Mouse (Mus musculus) testis, adult 2 months (tissue): ENCODE results near the gene Srxn1.

Experiments
- CTCF ChIP-seq: fragments of 200-500 bp; IDR thresholded peaks from 2 replicates; pipeline ENCODE4 v1.5.1; 2012; ENCODE audit warnings: low read depth, mild to moderate bottlenecking, inconsistent platforms, low read length, moderate library complexity; ENCODE audit not compliant: control insufficient read depth, insufficient read depth, insufficient replicate concordance
- POLR2A ChIP-seq: fragments of 200-500 bp; IDR thresholded peaks from 2 replicates; pipeline ENCODE4 v1.6.1; 2012; ENCODE audit warnings: low read depth, mild to moderate bottlenecking, inconsistent platforms, low read length, moderate library complexity; ENCODE audit not compliant: control insufficient read depth

DNA sequence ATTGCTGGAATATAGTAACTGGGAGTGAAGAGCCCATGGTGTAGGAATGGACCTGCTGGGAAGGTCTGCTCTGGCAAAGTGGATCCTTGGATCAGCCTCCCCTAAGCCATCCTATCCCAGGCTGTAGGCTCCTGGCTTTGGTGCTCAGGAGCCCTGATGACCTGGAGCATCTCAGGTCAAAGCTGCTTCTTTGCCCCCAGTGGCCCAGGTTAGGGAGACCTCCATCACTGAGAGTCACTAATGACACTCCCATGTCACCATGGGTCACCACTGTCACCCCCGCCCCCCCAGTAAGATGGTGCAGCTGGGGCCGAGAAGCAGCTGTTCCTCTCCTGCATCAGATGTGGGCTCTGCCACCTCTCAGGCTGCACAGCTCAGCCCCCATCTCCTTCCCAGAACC lies 35.4 kb upstream of the Srxn1 start:
- TF ChIP-seq CTCF (no peak), POLR2A (no peak)
